Mouse (Mus musculus): Measurements from ENCODE around the gene Med17. TPM values are rescaled to one million over a fixed set of nuclear protein-coding genes. Genes with fewer than 3 reads are reported as not detected.

The Med17 gene
- polyA plus RNA-seq, 1 experiment = not detected

DNA sequence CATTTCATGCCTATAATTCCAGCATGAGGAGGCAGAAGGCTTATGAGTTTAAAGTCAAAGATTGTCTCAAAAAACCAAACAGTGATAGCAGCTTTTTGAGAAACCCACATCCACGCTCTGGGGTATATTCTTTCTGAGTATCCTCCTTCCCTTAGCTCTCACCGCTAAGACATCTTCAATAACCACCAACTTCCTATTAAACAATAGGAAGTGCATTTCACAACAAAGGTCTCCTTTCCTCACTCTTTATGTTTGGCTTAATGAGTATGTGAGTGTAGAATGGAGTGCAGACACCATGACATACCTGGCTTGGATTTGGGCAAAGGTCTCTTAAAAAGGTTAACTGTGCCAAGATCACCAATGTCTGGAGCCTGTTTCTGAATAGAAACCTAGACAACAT, 5.8 kb downstream of the Med17 start:
- H3K4me3 ChIP-seq (ENCODE audit: insufficient read depth, low read depth, low read length) = no peak overlapping the region
- H3K4me1 ChIP-seq (ENCODE audit: control insufficient read depth, insufficient read depth, low read length) = no peaks in the 10 kb centered on the region
- H3K27ac ChIP-seq (ENCODE audit: insufficient read depth, low read depth, low read length) = no peak overlapping the region
- TF ChIP-seq POLR2A (IDR thresholded peaks at IDR 0.05; ENCODE audit: insufficient read depth, low read depth, low read length) (no peak), CTCF (IDR thresholded peaks at IDR 0.05; ENCODE audit: insufficient read depth, low read depth, low read length) (no peak)
- 89% methylated on average over 2 of the region's 2 CpGs for WGBS

DNA sequence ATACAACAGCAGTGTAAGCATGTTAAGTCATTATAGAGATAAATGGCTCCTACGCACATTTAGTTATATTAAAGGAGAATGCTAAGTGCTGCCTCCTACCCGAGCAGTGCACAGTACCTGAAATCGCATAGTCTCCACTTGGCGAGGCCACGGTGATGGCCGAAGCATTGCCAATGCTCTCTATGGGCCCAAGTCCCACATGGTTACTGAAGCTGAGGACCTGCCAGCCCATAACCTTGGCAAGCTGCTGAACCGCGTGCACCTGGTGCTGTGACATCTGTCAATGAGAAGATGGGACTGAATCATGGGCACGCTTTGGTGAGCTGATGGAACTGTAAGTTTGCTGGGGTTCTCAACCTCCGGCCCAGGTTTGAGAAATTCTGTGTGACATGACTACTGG, 16.2 kb downstream of the Med17 start:
- Histone ChIP-seq H3K4me3 (ENCODE audit: insufficient read depth, low read depth, low read length) (no peak overlapping the region), H3K4me1 (ENCODE audit: control insufficient read depth, insufficient read depth, low read length) (no peaks in the 10 kb centered on the region), H3K27ac (ENCODE audit: insufficient read depth, low read depth, low read length) (no peak overlapping the region)
- WGBS = 95% methylated on average over 10 of the region's 10 CpGs
- TF ChIP-seq CTCF (IDR thresholded peaks at IDR 0.05; ENCODE audit: insufficient read depth, low read depth, low read length) = no peak
- TF ChIP-seq POLR2A (IDR thresholded peaks at IDR 0.05; ENCODE audit: insufficient read depth, low read depth, low read length) = no peak

DNA sequence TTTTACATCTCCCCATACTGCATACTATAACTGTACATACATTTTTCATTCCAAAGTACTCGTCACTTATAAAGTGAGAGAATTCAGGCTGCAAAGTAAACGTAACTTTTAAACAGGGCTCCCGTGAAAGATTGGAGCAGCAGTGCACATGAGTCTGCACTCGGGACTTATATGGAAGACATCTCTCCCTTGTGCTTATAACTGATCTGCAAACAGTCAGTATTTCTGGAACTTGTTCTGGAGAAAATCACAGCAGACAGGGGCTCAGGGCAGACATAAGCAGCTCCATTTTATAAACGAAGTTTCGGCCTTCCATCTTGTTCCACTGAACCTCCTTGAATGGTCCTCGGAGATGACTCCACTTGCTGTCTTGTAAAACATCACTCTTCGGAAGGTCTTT, 17.8 kb downstream of the Med17 start:
- Histone ChIP-seq H3K27ac (ENCODE audit: insufficient read depth, low read depth, low read length) (no peak overlapping the region), H3K4me3 (ENCODE audit: insufficient read depth, low read depth, low read length) (no peak overlapping the region), H3K4me1 (ENCODE audit: control insufficient read depth, insufficient read depth, low read length) (no peaks in the 10 kb centered on the region)
- 93% methylated on average over 8 of the region's 8 CpGs for WGBS
- TF ChIP-seq CTCF (IDR thresholded peaks at IDR 0.05; ENCODE audit: insufficient read depth, low read depth, low read length) (no peak), POLR2A (IDR thresholded peaks at IDR 0.05; ENCODE audit: insufficient read depth, low read depth, low read length) (no peak)

DNA sequence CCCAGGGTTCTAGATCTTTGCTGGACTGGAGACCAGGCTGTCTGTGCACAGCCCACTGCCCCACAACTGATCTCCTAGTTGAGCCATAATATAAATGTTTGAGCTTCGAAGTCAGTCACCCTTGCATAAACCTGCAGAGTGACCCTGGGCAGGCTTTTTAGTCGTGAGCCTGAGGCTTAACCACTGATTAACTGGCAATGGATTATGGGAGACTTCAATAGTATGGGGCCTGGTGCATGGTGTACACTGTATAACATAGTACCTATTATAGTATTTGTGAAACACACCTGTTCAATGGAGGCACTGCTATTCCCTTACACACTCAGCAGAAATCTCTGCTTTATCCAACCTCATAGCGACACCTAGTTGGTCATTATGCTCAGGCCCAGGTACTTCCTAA, 23.5 kb downstream of the Med17 start:
- no peak for TF ChIP-seq CTCF (IDR thresholded peaks at IDR 0.05; ENCODE audit: insufficient read depth, low read depth, low read length)
- TF ChIP-seq POLR2A (IDR thresholded peaks at IDR 0.05; ENCODE audit: insufficient read depth, low read depth, low read length) = no peak
- H3K4me1 ChIP-seq (ENCODE audit: control insufficient read depth, insufficient read depth, low read length) = no peaks in the 10 kb centered on the region
- no peak overlapping the region for H3K27ac ChIP-seq (ENCODE audit: insufficient read depth, low read depth, low read length)
- no peak overlapping the region for H3K4me3 ChIP-seq (ENCODE audit: insufficient read depth, low read depth, low read length)
- 81% methylated on average over 3 of the region's 3 CpGs for WGBS

DNA sequence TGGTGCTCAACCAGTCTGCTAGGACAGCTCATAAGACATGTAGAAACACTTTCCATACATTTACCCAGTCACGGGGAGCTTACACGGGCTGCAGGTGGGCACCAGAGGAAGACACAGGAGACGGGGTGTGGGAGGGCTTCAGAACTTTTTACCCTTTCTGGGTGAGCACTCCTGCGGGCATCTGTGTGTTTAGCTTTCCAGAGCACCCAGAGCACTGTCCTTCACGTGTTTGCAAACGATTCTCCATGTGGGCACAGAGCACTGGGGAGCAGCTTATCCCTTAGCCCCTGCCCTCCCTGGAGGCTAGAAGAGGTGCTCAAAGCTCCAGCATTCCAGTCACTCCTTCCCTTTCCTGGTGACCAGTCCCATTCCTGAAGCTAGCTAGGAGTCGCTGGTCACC, 25.2 kb downstream of the Med17 start:
- TF ChIP-seq POLR2A (IDR thresholded peaks at IDR 0.05; ENCODE audit: insufficient read depth, low read depth, low read length) (no peak), CTCF (IDR thresholded peaks at IDR 0.05; ENCODE audit: insufficient read depth, low read depth, low read length) (no peak)
- WGBS = 82% methylated on average over 7 of the region's 7 CpGs
- Histone ChIP-seq H3K4me3 (ENCODE audit: insufficient read depth, low read depth, low read length) (no peak overlapping the region), H3K4me1 (ENCODE audit: control insufficient read depth, insufficient read depth, low read length) (no peaks in the 10 kb centered on the region), H3K27ac (ENCODE audit: insufficient read depth, low read depth, low read length) (no peak overlapping the region)

DNA sequence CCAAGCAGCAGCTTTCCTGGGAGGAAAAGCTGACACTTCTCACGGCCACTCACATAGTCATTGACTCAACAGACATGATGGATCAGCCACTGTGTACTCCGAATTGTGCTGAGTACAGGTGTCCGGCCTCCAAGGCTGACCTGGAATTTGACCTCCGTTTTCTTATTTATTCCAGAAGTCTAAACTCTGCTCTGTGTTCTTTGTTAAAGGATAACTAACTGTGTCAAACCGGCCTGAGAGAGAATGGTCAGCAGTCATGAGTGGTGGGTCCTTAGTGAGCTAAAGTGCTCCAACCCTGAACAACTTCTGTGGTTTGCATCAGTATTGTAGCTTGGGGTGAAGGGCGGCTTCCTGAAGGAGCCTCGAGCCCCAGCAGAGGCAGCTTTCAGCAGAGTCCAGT, 27.5 kb downstream of the Med17 start:
- no peak for TF ChIP-seq CTCF (IDR thresholded peaks at IDR 0.05; ENCODE audit: insufficient read depth, low read depth, low read length)
- no peak for TF ChIP-seq POLR2A (IDR thresholded peaks at IDR 0.05; ENCODE audit: insufficient read depth, low read depth, low read length)
- Histone ChIP-seq H3K27ac (ENCODE audit: insufficient read depth, low read depth, low read length) (no peak overlapping the region), H3K4me3 (ENCODE audit: insufficient read depth, low read depth, low read length) (no peak overlapping the region), H3K4me1 (ENCODE audit: control insufficient read depth, insufficient read depth, low read length) (no peaks in the 10 kb centered on the region)
- WGBS = 80% methylated on average over 7 of the region's 7 CpGs

DNA sequence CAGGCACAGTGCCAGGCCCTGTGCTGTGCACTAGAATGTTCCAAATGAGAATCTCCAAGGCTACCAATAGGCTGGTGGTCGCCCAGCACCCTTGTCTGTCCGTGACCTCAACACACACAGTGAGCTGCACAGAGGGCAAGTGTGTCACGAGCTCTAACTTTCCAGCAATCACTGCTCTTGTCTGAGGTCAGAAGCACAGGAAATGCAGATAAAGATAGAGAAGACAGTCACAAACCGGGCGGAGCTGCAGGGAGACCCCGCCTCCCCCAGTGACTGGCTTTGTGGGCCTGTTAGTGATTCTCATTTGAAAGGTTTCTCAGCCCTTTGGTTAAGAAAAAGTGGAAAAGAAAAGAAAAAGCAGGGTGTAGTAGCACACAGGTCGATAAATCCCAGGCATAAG, 29.4 kb downstream of the Med17 start:
- Histone ChIP-seq H3K4me3 (ENCODE audit: insufficient read depth, low read depth, low read length) (no peak overlapping the region), H3K4me1 (ENCODE audit: control insufficient read depth, insufficient read depth, low read length) (no peaks in the 10 kb centered on the region), H3K27ac (ENCODE audit: insufficient read depth, low read depth, low read length) (no peak overlapping the region)
- TF ChIP-seq POLR2A (IDR thresholded peaks at IDR 0.05; ENCODE audit: insufficient read depth, low read depth, low read length) (no peak), CTCF (IDR thresholded peaks at IDR 0.05; ENCODE audit: insufficient read depth, low read depth, low read length) (no peak)
- 75% methylated on average over 7 of the region's 7 CpGs for WGBS

DNA sequence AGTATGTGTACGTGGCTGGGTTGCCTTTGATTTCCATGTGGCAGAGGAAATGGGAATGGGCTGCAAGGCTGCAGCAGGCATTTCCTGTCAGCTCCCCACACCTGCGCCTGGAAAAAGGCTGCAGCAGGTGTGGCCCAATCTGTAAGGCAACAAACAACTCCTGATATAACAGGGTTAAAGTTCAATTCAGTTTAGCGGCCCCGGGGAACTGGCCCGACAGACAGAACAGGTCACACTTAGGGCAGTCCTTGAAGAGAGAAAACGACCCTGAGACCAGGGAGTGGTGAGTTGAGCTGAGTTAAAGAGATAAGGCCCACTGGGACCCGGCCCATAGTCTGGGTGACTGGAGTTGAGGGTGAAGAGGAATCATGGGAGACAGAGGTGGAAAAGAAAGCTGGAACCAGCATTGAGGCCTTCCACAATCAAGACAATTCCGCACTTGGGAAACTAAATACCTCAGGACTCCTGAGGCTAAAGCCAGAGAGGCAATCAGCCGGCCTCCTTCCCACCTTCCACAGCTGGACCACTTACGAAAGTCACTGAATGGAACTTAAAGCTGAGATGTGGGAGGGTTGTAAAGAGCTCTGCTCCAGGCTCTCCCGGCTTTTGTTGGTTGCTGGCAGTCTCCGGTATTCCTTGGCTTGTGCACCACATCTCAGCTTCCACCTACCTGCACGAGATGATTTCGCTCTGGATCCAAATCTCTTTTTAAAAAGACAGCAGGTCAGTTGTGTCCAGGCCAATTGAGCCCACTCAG, 34.2 kb downstream of the Med17 start:
- no peak overlapping the region for H3K4me3 ChIP-seq (ENCODE audit: insufficient read depth, low read depth, low read length)
- TF ChIP-seq CTCF (IDR thresholded peaks at IDR 0.05; ENCODE audit: insufficient read depth, low read depth, low read length) (no peak), POLR2A (IDR thresholded peaks at IDR 0.05; ENCODE audit: insufficient read depth, low read depth, low read length) (no peak)
- WGBS = 84% methylated on average over 14 of the region's 14 CpGs
- no peak overlapping the region for H3K27ac ChIP-seq (ENCODE audit: insufficient read depth, low read depth, low read length)
- peaks cover 2% of the 10 kb centered on the region for H3K4me1 ChIP-seq (ENCODE audit: control insufficient read depth, insufficient read depth, low read length)

DNA sequence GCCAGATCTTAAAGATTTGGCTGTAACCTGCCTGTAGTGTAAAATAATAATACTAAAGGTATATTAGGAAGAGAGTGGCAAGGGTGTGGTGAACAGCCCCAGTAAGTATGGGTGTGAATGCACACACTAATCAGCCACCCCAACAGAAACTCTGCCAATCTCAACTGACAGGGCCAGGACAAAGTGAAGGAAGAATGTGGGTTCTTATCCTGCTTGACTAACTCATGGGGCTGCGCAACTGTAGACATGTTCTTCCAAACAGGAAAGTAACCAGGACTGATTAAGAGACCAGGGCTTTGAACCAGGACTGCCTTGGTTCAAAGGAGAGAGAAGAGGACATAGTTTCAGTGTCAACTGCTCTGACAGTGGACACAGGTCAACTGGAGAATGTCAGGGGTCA, 37.6 kb downstream of the Med17 start:
- 95% methylated on average over 1 of the region's 1 CpGs for WGBS
- Histone ChIP-seq H3K4me3 (ENCODE audit: insufficient read depth, low read depth, low read length) (no peak overlapping the region), H3K4me1 (ENCODE audit: control insufficient read depth, insufficient read depth, low read length) (peaks cover 18% of the 10 kb centered on the region), H3K27ac (ENCODE audit: insufficient read depth, low read depth, low read length) (no peak overlapping the region)
- TF ChIP-seq CTCF (IDR thresholded peaks at IDR 0.05; ENCODE audit: insufficient read depth, low read depth, low read length) (no peak), POLR2A (IDR thresholded peaks at IDR 0.05; ENCODE audit: insufficient read depth, low read depth, low read length) (no peak)

DNA sequence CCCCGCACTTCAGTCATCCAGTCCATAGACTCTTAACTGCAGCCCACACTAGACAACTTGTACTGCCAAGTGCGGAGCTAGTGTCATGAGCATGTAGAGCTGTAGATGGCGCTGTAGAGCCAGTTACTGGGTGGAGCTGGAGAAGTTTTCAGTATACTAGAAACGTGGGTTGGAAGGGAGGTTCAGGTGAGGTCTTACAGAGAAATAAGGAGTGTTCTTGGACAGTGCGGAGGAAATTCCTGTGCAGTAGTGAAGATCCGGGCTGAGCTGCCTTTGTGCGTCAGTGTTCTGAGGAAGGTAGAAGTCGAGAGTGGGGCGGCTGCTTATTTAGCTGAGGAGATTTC, 38.2 kb downstream of the Med17 start:
- no peak overlapping the region for H3K27ac ChIP-seq (ENCODE audit: insufficient read depth, low read depth, low read length)
- TF ChIP-seq POLR2A (IDR thresholded peaks at IDR 0.05; ENCODE audit: insufficient read depth, low read depth, low read length) = no peak
- no peak for TF ChIP-seq CTCF (IDR thresholded peaks at IDR 0.05; ENCODE audit: insufficient read depth, low read depth, low read length)
- peaks cover 18% of the 10 kb centered on the region for H3K4me1 ChIP-seq (ENCODE audit: control insufficient read depth, insufficient read depth, low read length)
- no peak overlapping the region for H3K4me3 ChIP-seq (ENCODE audit: insufficient read depth, low read depth, low read length)
- WGBS = 55% methylated on average over 9 of the region's 9 CpGs
